Mouse (Mus musculus) hindbrain, embryonic 13.5 days (tissue): ENCODE measurements around the gene Mus81. TPM values are rescaled to one million over a fixed set of nuclear protein-coding genes. Genes with fewer than 3 reads are reported as not detected.

ENCODE experiments used
- ATAC-seq: fragments of 200-750 bp; cut with Nextera tagmentation; 2 replicates; pipeline ENCODE4 v1.8.0; 2017; ENCODE audit warnings: moderate TSS enrichment; ENCODE audit not compliant: low FRiP score
- H3K27ac ChIP-seq: fragments of 300-500 bp; sonication (generic); 2 replicates; pipeline ENCODE4 v1.5.1; 2015; ENCODE audit warnings: inconsistent platforms, mild to moderate bottlenecking, moderate library complexity
- H3K27me3 ChIP-seq: fragments of 300-500 bp; sonication (generic); 2 replicates; pipeline ENCODE4 v1.6.1; 2015; ENCODE audit warnings: mild to moderate bottlenecking, inconsistent platforms
- H3K36me3 ChIP-seq: fragments of 300-500 bp; sonication (generic); 2 replicates; pipeline ENCODE4 v1.6.1; 2015; ENCODE audit warnings: mild to moderate bottlenecking, inconsistent platforms
- H3K4me1 ChIP-seq: fragments of 300-500 bp; sonication (generic); replicated peaks from 2 replicates; pipeline ENCODE4 v1.6.1; 2015; ENCODE audit warnings: inconsistent platforms
- H3K4me2 ChIP-seq: fragments of 300-500 bp; sonication (generic); 2 replicates; pipeline ENCODE4 v1.6.1; 2015; ENCODE audit warnings: inconsistent platforms, mild to moderate bottlenecking, moderate library complexity
- H3K4me3 ChIP-seq: fragments of 300-500 bp; sonication (generic); 2 replicates; pipeline ENCODE4 v1.5.1; 2015; ENCODE audit warnings: mild to moderate bottlenecking, inconsistent platforms
- H3K9ac ChIP-seq: fragments of 300-500 bp; sonication (generic); 2 replicates; pipeline ENCODE4 v1.6.1; 2015; ENCODE audit warnings: mild to moderate bottlenecking, inconsistent platforms
- H3K9me3 ChIP-seq: fragments of 300-500 bp; sonication (generic); 2 replicates; pipeline ENCODE4 v1.6.1; 2016; ENCODE audit warnings: inconsistent platforms
- WGBS: fragments of 180-500 bp; shearing (Covaris S2); methylation state at CpG from one replicate; pipeline ENCODE4 v1.1.7; 2015; 5-methylcytosine and 5-hydroxymethylcytosine counted together
- polyA plus RNA-seq: library from polyadenylated mRNA; unstranded; fragments of >200 nt; fragmentation: Nextera tagmentation; extraction: Ambion mirVana; gene quantifications from 2 replicates; pipeline ENCODE4 v1.2.1, GENCODE M21; 2015

The Mus81 gene
- polyA plus RNA-seq, 1 experiment from 2014 or later: 49.7 TPM

GRCm38 (mm10) chr19:5477004-5477667 is 11.1 kb downstream of the Mus81 start:
- no peak for ATAC-seq
- 87% methylated on average over 10 of the region's 10 CpGs for WGBS

GRCm38 (mm10) chr19:5475069-5475714 is 13.0 kb downstream of the Mus81 start:
- WGBS: 22% methylated on average over 13 of the region's 13 CpGs
- H3K4me2 ChIP-seq: peak overlapping the region; percentile 95
- peak overlapping the region; percentile 58 for H3K4me3 ChIP-seq
- H3K27ac ChIP-seq: peak overlapping the region; percentile 69
- H3K36me3 ChIP-seq: peaks cover 25% of the 10 kb centered on the region
- no peaks in the 10 kb centered on the region for H3K9me3 ChIP-seq
- H3K4me1 ChIP-seq: peaks cover 28% of the 10 kb centered on the region
- peak overlapping the region; percentile 86 for H3K9ac ChIP-seq
- H3K27me3 ChIP-seq: no peaks in the 10 kb centered on the region
- ATAC-seq: no peak

More at GRCm38 (mm10) chr19:5477004-5477667, 11.1 kb downstream of the Mus81 start:
- no peaks in the 10 kb centered on the region for H3K27me3 ChIP-seq
- no peak overlapping the region for H3K4me3 ChIP-seq
- no peaks in the 10 kb centered on the region for H3K9me3 ChIP-seq
- no peak overlapping the region for H3K4me2 ChIP-seq
- H3K36me3 ChIP-seq: peaks cover 44% of the 10 kb centered on the region
- H3K27ac ChIP-seq: no peak overlapping the region
- H3K4me1 ChIP-seq: peaks cover 24% of the 10 kb centered on the region
- no peak overlapping the region for H3K9ac ChIP-seq

- H3K27ac ChIP-seq: peak overlapping the region; percentile 69
- peak; percentile 60 for ATAC-seq
- H3K4me1 ChIP-seq: peaks cover 28% of the 10 kb centered on the region
- peak overlapping the region; percentile 58 for H3K4me3 ChIP-seq
- WGBS: under 1% methylated on average over 46 of the region's 68 CpGs
- H3K36me3 ChIP-seq: peaks cover 19% of the 10 kb centered on the region
- no peaks in the 10 kb centered on the region for H3K27me3 ChIP-seq
- H3K9ac ChIP-seq: peak overlapping the region; percentile 86
- H3K9me3 ChIP-seq: no peaks in the 10 kb centered on the region
- H3K4me2 ChIP-seq: peak overlapping the region; percentile 95
Observed at GRCm38 (mm10) chr19:5474281-5475068, 13.7 kb downstream of the Mus81 start.

- ATAC-seq: peak; percentile 58
- no peaks in the 10 kb centered on the region for H3K9me3 ChIP-seq
- peak within 1 kb of the TSS; percentile 58 for H3K4me3 ChIP-seq
- peak within 1 kb of the TSS; percentile 86 for H3K9ac ChIP-seq
- H3K4me2 ChIP-seq: peak within 1 kb of the TSS; percentile 95
- peak within 1 kb of the TSS; percentile 69 for H3K27ac ChIP-seq
- H3K36me3 ChIP-seq: peaks cover 11% of the 10 kb centered on the region
- no peaks in the 10 kb centered on the region for H3K27me3 ChIP-seq
- 3% methylated on average over 22 of the region's 22 CpGs for WGBS
- H3K4me1 ChIP-seq: peaks cover 28% of the 10 kb centered on the region
Observed at GRCm38 (mm10) chr19:5473720-5474119, 14.5 kb downstream of the Mus81 start, which contains the start of gene Efemp2. Gene Efemp2 (plus strand): TSS chr19:5473954.

GRCm38 (mm10) chr19:5472857-5473256 is 15.3 kb downstream of the Mus81 start:
- Histone ChIP-seq H3K27me3 (no peaks in the 10 kb centered on the region), H3K4me1 (peaks cover 28% of the 10 kb centered on the region), H3K9me3 (no peaks in the 10 kb centered on the region), H3K36me3 (peaks cover 11% of the 10 kb centered on the region), H3K4me3 (no peak overlapping the region), H3K9ac (no peak overlapping the region), H3K4me2 (no peak overlapping the region), H3K27ac (no peak overlapping the region)
- no peak for ATAC-seq
- WGBS: 79% methylated on average over 3 of the region's 3 CpGs

GRCm38 (mm10) chr19:5471846-5472245 is 16.4 kb downstream of the Mus81 start:
- ATAC-seq: no peak
- Histone ChIP-seq H3K4me1 (peaks cover 28% of the 10 kb centered on the region), H3K36me3 (peaks cover 16% of the 10 kb centered on the region), H3K27me3 (no peaks in the 10 kb centered on the region), H3K27ac (no peak overlapping the region), H3K4me2 (no peak overlapping the region), H3K9me3 (no peaks in the 10 kb centered on the region), H3K9ac (no peak overlapping the region), H3K4me3 (no peak overlapping the region)
- WGBS: 50% methylated on average over 5 of the region's 5 CpGs

GRCm38 (mm10) chr19:5468374-5468773 is 19.8 kb downstream of the Mus81 start, which contains the start of gene Ctsw:
Gene Ctsw (minus strand): TSS chr19:5468507.
- no peak within 1 kb of the TSS for H3K27ac ChIP-seq
- H3K4me1 ChIP-seq: peaks cover 23% of the 10 kb centered on the region
- WGBS: 70% methylated on average over 5 of the region's 5 CpGs
- H3K4me2 ChIP-seq: no peak within 1 kb of the TSS
- no peak within 1 kb of the TSS; the same call in 1 of the 2 replicates for H3K9ac ChIP-seq
- no peak within 1 kb of the TSS for H3K4me3 ChIP-seq
- H3K36me3 ChIP-seq: peaks cover 51% of the 10 kb centered on the region
- no peak for ATAC-seq
- H3K27me3 ChIP-seq: no peaks in the 10 kb centered on the region
- H3K9me3 ChIP-seq: no peaks in the 10 kb centered on the region

GRCm38 (mm10) chr19:5466916-5467500 is 21.2 kb downstream of the Mus81 start:
- Histone ChIP-seq H3K27me3 (no peaks in the 10 kb centered on the region), H3K4me3 (no peak overlapping the region), H3K36me3 (peaks cover 64% of the 10 kb centered on the region), H3K9ac (no peak overlapping the region), H3K9me3 (no peaks in the 10 kb centered on the region), H3K4me1 (peaks cover 26% of the 10 kb centered on the region), H3K27ac (no peak overlapping the region), H3K4me2 (no peak overlapping the region)
- no peak for ATAC-seq
- 93% methylated on average over 6 of the region's 6 CpGs for WGBS

- H3K27ac ChIP-seq: no peak overlapping the region
- ATAC-seq: no peak
- H3K4me3 ChIP-seq: no peak overlapping the region
- H3K9me3 ChIP-seq: no peaks in the 10 kb centered on the region
- H3K4me1 ChIP-seq: peaks cover 36% of the 10 kb centered on the region
- H3K4me2 ChIP-seq: no peak overlapping the region; the same call in 1 of the 2 replicates
- 95% methylated on average over 8 of the region's 8 CpGs for WGBS
- H3K27me3 ChIP-seq: no peaks in the 10 kb centered on the region
- H3K9ac ChIP-seq: peak overlapping the region; percentile 76; the same call in 1 of the 2 replicates
- H3K36me3 ChIP-seq: peaks cover 64% of the 10 kb centered on the region
Observed at GRCm38 (mm10) chr19:5465037-5465436, 23.2 kb downstream of the Mus81 start.

GRCm38 (mm10) chr19:5463791-5464562 is 24.2 kb downstream of the Mus81 start:
- Histone ChIP-seq H3K9ac (peak overlapping the region; percentile 76), H3K27me3 (peaks cover 5% of the 10 kb centered on the region), H3K4me3 (peak overlapping the region; percentile 37), H3K4me1 (peaks cover 40% of the 10 kb centered on the region), H3K27ac (peak overlapping the region; percentile 74), H3K36me3 (peaks cover 64% of the 10 kb centered on the region), H3K9me3 (no peaks in the 10 kb centered on the region), H3K4me2 (peak overlapping the region; percentile 60)
- WGBS: 38% methylated on average over 15 of the region's 15 CpGs
- peak; percentile 43 for ATAC-seq

GRCm38 (mm10) chr19:5463212-5463611 is 25.0 kb downstream of the Mus81 start:
- Histone ChIP-seq H3K9ac (no peak overlapping the region), H3K9me3 (no peaks in the 10 kb centered on the region), H3K27me3 (peaks cover 11% of the 10 kb centered on the region), H3K4me1 (peaks cover 41% of the 10 kb centered on the region), H3K4me3 (no peak overlapping the region; the same call in 1 of the 2 replicates), H3K36me3 (peaks cover 61% of the 10 kb centered on the region), H3K27ac (no peak overlapping the region; the same call in 1 of the 2 replicates), H3K4me2 (no peak overlapping the region)
- no peak for ATAC-seq
- 89% methylated on average over 9 of the region's 9 CpGs for WGBS
